Mouse (Mus musculus) adrenal gland (tissue): ENCODE measurements around the gene Lad1.

Experiments
- intact Hi-C: fragments of 180-260 bp; cut with DNase I; formaldehyde crosslinking; loops from one replicate; pipeline ENCODE4 v1.15.1; 2025

The Lad1 gene

DNA sequence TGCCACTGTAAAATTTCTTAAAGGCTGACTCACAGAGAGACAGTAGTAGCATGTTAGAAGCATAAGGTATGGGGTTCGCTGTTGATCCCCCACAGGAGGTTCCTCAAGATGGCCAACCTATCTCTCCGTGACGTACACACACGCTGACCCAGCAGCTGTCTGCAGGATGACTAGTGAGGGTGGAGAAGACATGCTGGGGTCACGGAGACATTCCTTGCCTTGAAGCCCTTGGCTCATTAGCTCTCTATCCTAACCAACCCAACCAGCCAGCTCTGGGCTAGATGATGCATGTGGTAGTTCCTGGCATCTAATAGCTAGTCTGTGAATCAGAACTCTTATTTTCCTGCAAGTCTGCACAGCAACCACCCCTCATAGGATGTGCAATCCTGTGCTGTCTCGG lies 50.2 kb downstream of the Lad1 start:
- intact Hi-C loops = no loop called here

- intact Hi-C loops = no loop called here
These were observed 54.6 kb downstream of the Lad1 start for GRCm38 (mm10) chr1:135872991-135873390.

- intact Hi-C loops = no loop called here
These were observed 58.9 kb downstream of the Lad1 start for GRCm38 (mm10) chr1:135877248-135877647.

GRCm38 (mm10) chr1:135882385-135883109 lies 64.1 kb downstream of the Lad1 start:
- intact Hi-C loops = no loop called here
